Mouse (Mus musculus) layer of hippocampus, adult 9-11 months (tissue): ENCODE measurements at regions not wholly inside any gene's neighbourhood (a gene's known extent, or its start where the extent isn't known, plus 50 kb on each side); places are given as distances from the start of the nearest gene placed in this dataset.
"Not testable (repeated sequence)": the region's sequence is repeated elsewhere in the genome, so short reads cannot be mapped to it uniquely, and the experiment has no call there.

Experiments used
- DNase-seq: peaks from one replicate; pipeline ENCODE4 v3.0.0; 2022

GRCm38 (mm10) chr16:8246445-8246844 lies 178.5 kb downstream of the Tmem114 start:
- no peak for DNase-seq

- no peak for DNase-seq
Observed at GRCm38 (mm10) chr16:8245612-8246011, 179.3 kb downstream of the Tmem114 start.

GRCm38 (mm10) chr16:8234351-8234750 lies 190.6 kb downstream of the Tmem114 start:
- no peak for DNase-seq

GRCm38 (mm10) chr16:8232079-8232478 lies 192.9 kb downstream of the Tmem114 start:
- DNase-seq: no peak

- DNase-seq: no peak
Observed at GRCm38 (mm10) chr16:8223625-8224300, 201.2 kb downstream of the Tmem114 start.

- DNase-seq: no peak
Observed at GRCm38 (mm10) chr16:8208251-8209181, 216.4 kb downstream of the Tmem114 start.

GRCm38 (mm10) chr16:8205014-8205413 lies 219.9 kb downstream of the Tmem114 start:
- no peak for DNase-seq

GRCm38 (mm10) chr16:8201306-8201705 lies 223.6 kb downstream of the Tmem114 start:
- DNase-seq: no peak

GRCm38 (mm10) chr16:8198771-8199562 lies 226.0 kb downstream of the Tmem114 start:
- no peak for DNase-seq

GRCm38 (mm10) chr16:8189472-8190240 lies 235.3 kb downstream of the Tmem114 start:
- DNase-seq: no peak

- no peak for DNase-seq
Observed at GRCm38 (mm10) chr16:8189071-8189470, 235.9 kb downstream of the Tmem114 start.

- peak; percentile 21 for DNase-seq
Observed at GRCm38 (mm10) chr16:8188505-8188904, 236.4 kb downstream of the Tmem114 start.

GRCm38 (mm10) chr16:8184781-8185180 lies 240.2 kb downstream of the Tmem114 start:
- no peak for DNase-seq

GRCm38 (mm10) chr16:8178946-8179345 lies 246.0 kb downstream of the Tmem114 start:
- peak; percentile 5 for DNase-seq

- not testable (repeated sequence) for DNase-seq
Observed at GRCm38 (mm10) chr16:8177226-8177625, 247.7 kb downstream of the Tmem114 start.

- no peak for DNase-seq
Observed at GRCm38 (mm10) chr16:8176126-8176525, 248.8 kb downstream of the Tmem114 start.
